Mouse (Mus musculus): ENCODE data around the gene Adam15.

The Adam15 gene

DNA sequence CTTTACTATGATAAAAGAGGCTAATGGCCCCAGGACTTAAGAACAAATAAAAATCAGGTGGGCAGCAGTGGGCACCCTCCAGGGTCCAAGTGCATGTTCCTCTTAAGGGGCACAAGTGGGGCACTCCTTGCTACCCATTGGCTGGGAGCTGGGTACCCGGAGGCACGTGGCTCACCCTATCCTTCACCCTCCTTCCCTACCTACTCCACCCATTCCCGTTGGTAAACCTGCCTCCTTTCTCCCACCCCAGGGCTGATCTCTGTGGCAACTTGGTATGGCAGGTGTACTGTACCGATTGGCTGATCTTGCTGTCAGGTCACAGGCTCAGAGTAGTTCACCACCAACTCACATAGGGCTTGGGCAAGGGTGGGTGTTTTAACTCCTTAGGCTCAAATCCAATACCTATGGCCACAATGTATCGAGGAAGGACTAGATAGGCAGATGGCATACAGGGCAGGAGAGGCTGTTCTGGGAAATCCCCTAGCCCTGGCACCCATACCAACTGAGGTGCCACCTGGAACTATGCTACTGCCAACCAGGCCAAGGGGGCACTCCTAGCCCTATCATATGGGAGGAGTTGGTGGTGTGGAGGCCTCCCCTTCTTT, 34.0 kb upstream of the Adam15 start:
- no peak for DNase-seq

DNA sequence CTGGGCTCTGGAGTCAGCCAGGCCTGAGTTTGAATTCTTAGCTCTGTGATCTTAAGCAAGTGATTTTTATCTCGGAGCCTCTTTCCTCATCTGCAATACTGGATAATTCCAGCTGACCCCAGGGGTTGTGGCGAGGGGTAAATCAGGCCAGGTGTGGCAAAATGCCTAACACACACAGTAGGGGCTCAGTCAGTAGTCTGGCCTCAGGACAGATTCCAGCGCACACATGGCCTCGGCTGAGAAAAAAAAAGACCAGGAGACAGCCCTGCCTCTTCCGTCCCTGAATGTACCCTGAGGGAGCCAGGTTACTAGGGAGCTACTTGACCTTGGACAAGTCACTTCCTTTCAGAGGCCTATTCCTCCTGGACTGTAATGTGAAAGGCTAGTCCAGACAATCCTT, 33.2 kb upstream of the Adam15 start:
- no peak for DNase-seq

- DNase-seq, result no peak
These were observed 32.5 kb upstream of the Adam15 start for GRCm38 (mm10) chr3:89382033-89382882.

- no peak for DNase-seq
These were observed 31.4 kb upstream of the Adam15 start for GRCm38 (mm10) chr3:89381233-89381632.

GRCm38 (mm10) chr3:89380711-89381110, 30.9 kb upstream of the Adam15 start:
- no peak for DNase-seq

GRCm38 (mm10) chr3:89380291-89380690, 30.5 kb upstream of the Adam15 start:
- no peak for DNase-seq

DNA sequence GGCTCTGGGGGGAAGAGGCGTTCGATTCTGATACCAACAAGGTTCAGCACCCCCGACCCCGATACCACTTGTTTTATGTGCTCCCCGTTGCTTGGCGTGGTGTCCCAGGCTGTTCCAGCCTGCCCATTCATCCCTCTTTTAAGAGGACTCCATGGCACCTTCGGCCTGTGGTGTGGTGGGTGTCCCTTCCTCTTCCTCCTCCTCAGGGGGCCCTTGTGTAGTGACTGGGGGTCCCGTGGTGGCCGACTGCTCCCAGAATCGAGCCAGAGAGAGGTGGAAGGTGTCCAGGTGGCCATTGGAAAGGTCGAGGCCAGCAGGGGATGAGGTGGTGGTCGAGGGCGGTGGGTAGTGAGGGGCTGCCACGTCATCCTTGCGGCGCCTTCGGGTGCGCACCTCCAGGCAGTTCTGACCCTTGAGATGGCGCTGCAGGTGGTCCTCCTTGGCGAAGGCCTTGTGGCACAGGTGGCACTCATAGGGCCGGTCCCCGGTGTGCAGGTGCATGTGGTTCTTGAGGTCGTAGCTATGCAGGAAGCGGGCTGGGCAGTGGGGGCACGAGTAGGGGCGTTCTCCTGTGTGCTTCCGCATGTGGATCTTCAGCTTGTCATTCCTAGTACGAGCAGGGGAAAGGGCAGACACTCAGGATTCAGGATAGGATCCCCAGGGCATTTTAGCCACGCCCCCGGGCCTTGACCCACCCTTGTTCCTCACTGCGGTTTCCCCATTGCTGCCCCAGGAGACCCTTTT, 29.8 kb upstream of the Adam15 start:
- DNase-seq, result no peak

- peak; percentile 80 for DNase-seq
These were observed 28.7 kb upstream of the Adam15 start for GRCm38 (mm10) chr3:89378394-89379067.

- DNase-seq, result no peak
These were observed 28.0 kb upstream of the Adam15 start for GRCm38 (mm10) chr3:89377831-89378230.

DNA sequence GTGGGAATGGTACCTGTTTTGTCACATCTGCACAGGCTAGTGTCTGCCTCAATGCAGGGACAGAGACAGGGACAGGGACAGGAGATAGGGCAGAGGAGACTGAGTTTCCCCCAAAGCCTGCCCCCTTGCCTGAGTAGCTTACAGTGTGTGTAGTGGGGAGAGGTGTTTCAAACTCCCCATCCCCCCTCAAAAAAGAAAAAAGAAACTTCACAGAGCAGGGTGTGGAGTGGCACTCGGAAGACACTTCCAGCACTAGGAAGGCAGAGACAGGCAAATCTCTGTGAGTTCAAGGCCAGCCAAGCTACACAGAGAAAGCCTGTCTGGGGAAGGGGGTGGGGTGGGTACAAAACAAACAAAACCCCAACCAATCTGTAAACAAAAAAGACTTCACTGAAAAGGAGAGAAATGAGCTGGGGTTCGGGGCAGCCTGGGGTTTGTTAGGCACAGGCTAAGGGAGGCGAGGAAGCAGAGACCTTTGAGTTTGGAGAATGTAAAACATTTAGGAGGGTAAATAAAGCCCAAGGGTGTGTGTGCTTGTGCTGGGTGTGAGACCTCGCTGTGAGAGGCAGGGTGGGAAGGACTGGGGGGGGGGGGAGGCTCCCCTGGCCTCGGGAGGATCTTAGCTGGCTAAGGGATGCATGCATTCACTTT, 23.9 kb upstream of the Adam15 start:
- no peak for DNase-seq

GRCm38 (mm10) chr3:89367338-89367737, 17.5 kb upstream of the Adam15 start:
- no peak for DNase-seq

GRCm38 (mm10) chr3:89365486-89366414, 16.0 kb upstream of the Adam15 start:
- no peak for DNase-seq

GRCm38 (mm10) chr3:89365153-89365485, 15.3 kb upstream of the Adam15 start, which contains the start of gene Dcst1:
TSS of gene Dcst1 (minus strand) at chr3:89365253.
- DNase-seq, result no peak

GRCm38 (mm10) chr3:89364631-89365030, 14.8 kb upstream of the Adam15 start:
- DNase-seq, result no peak

GRCm38 (mm10) chr3:89361675-89362074, 11.9 kb upstream of the Adam15 start, which contains the start of gene Dcst2:
TSS of gene Dcst2 (plus strand) at chr3:89361975.
- DNase-seq, result no peak

GRCm38 (mm10) chr3:89360237-89360636, 10.4 kb upstream of the Adam15 start:
- DNase-seq, result no peak

DNA sequence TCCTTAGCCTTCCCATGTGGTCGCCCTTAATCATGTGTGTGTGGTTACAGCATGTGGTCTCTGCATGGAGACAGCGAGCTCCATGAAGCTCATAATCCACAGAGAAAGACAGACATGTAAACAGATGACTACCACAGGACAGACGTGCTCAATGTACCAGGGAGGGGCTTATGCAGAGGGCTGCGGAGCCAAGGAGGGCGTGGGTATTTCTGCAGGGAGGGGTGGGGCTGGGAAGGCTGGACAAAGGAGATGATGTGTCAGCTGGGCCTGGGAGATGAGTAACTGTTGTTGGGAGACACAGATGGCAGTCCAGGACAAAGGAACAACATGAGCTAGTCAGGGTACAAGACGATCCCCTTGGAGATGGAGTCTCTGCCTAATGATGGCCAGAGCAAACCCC, 9.8 kb upstream of the Adam15 start:
- no peak for DNase-seq

DNA sequence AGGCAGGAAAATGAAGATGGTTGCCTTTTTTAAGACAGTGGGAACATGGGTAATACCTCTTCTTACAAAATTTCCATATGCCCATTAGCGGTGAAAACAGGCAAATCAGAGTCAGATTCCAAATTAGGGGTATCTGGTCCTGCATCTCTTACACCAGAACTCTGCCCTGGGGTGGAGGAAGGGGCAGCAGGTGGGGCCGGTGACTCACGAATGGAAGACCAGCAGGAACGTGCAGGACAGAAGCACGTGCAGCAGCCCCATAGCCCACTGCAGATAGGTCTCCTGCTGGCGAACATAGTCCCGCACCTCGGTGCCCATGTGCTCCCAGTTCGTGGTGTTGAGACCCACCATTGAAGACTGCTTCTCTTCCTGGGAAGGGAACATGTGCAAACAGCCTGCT, 6.2 kb upstream of the Adam15 start:
- DNase-seq, result no peak

DNA sequence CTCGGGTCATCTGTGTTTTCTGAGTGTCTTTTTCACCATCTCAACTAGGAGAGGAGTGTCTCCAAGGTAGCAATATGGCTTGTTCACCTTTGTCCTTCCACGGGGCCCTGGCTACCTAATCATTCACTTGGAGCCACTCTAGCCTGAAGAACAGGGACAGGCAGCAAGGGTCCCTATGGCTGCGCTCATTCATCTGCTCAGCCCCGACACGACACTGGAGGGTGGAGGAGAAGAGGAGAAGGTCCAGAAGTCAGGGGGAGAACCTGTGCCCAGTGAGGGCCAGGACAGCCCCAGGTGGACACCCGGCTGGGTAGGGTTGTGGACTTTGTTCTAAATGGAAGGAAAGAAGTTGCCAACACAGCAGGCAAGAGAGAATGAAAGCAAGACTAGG, 5.7 kb upstream of the Adam15 start:
- DNase-seq, result no peak

DNA sequence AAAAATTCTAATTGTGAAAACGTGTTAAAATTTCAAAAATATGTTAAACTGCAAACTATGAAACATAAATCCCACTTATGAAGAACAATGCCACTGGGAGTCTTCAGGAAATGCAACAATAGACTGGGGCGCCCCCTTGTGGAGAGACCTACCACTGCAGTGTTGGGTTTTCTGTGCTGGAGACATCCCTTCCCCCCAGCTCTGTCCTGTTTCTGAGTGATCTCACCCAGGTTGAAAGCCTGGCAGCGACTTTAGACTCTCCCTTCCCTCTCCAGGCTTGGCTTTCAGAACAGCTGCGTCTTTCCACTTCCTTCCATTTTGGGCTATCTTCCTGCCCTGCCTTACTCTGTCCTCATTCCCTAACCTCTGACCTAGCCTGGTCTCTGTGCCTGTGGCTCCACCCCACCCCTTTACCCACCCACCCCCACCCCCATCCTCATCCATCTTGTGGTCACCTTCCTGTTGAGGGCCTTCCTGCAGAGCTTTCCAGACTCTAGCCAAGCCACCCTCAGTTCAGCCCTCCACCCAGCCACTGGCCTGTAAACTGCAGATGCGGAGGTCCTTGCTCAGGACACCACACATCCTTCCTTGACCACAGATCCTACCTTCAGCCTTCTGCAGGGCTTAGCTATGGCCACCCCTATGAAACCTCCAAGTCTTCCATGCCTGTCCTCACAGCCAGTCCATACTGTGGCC, 5.2 kb upstream of the Adam15 start:
- DNase-seq, result peak; percentile 93

DNA sequence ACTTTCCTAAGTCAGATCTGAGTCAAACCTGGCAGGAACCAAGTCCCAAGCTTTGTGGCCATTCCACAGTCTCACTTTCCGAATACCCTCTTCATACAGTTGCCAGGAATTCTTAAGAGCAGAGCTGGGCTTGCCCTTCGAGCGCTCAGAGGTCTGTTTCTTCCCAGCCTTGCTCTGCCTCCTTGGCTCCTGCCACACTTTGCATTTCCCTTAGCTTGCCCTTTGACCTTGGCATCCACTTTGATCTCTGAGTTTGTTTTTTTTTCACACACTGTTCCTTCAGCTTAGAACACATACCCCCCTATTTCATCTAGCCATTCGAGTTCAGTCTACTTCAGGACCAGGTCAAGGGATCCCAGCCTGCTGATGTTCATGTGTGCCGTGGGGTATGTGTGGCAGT, 1.5 kb upstream of the Adam15 start:
- no peak for DNase-seq

Data from lung, postnatal 14 days (tissue).